In the genomic region with DNA sequence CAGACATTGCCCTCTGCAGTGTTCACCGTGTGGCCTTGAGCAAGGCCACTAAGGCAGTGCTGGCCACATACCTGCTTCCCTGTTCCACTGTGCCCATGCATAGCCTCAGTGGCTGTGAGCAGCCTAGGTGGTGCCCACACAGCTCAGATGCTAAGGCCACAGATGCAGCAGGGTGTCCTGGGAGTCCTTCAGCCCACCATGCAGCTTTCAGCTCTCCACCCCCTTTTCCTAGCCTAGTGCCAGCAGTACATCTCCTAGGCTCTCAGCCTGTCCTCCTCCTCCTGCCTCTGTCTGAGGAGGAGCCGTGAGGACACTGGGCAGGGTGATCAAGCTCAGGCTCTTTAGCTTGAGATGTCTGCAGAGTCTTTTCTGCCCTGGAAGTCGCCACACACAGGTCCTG, we compare ENCODE assay signal across 25 mouse cellular contexts. TPM values are rescaled to one million over a fixed set of nuclear protein-coding genes. Genes with fewer than 3 reads are reported as not detected.
DNase-seq lines count a peak whose midpoint lies in the region; ATAC-seq and TF ChIP-seq lines count a peak whose summit lies in the region.
"Had no signal": no experiment of that assay in that cellular context is flagged by ENCODE, and none has a peak within 500 bp of the region (broad histone marks: within the 10 kb centered on the region; RNA-seq: fewer than 3 reads in every experiment).

No protein-coding gene starts in this region.

- intact Hi-C loops in heart, postnatal 10 days (cut with DNase I) = no loop called here

- H3K4me3 ChIP-seq in heart, embryonic 11.5 days (ENCODE audit: low read depth, low read length) = no peak overlapping the region
- peak overlapping the region; percentile 15 for H3K4me3 ChIP-seq in megakaryocyte, embryonic 14.5 days (replicated peaks)
- no peak overlapping the region for H3K4me3 ChIP-seq in cortical plate, adult 2 months (ENCODE audit: insufficient read depth, low read length)
- no peak overlapping the region for H3K4me3 ChIP-seq in olfactory bulb, adult 2 months (ENCODE audit: insufficient read depth, low read depth, low read length)
- H3K4me3 ChIP-seq in forebrain, embryonic 10.5 days = no peak overlapping the region
- H3K4me3 ChIP-seq: embryonic facial prominence, embryonic 15.5 days; hindbrain, embryonic 12.5 days; liver, embryonic 12.5 days; midbrain, embryonic 15.5 days; stomach, embryonic 15.5 days had no signal

- peaks cover 8% of the 10 kb centered on the region; the same call in 1 of the 2 replicates for H3K36me3 ChIP-seq in heart, embryonic 11.5 days (ENCODE audit: control insufficient read depth, insufficient read depth, low read length)
- H3K36me3 ChIP-seq in megakaryocyte, embryonic 14.5 days (replicated peaks; ENCODE audit: low read length) = peaks cover 96% of the 10 kb centered on the region
- peaks cover 95% of the 10 kb centered on the region for H3K36me3 ChIP-seq in forebrain, embryonic 10.5 days (replicated peaks)

- no peak for TF ChIP-seq CTCF in cortical plate, adult 2 months (IDR thresholded peaks at IDR 0.05; ENCODE audit: extremely low read depth, insufficient read depth, low read length)
- no peak for TF ChIP-seq CTCF in olfactory bulb, adult 2 months (IDR thresholded peaks at IDR 0.05; ENCODE audit: insufficient read depth, low read depth, low read length)

- peaks cover 29% of the 10 kb centered on the region for H3K4me1 ChIP-seq in heart, embryonic 11.5 days (ENCODE audit: control insufficient read depth, insufficient read depth, low read length)
- peaks cover 93% of the 10 kb centered on the region for H3K4me1 ChIP-seq in megakaryocyte, embryonic 14.5 days
- H3K4me1 ChIP-seq in cortical plate, adult 2 months (ENCODE audit: control insufficient read depth, insufficient read depth, low read length) = peaks cover 34% of the 10 kb centered on the region
- peaks cover 94% of the 10 kb centered on the region for H3K4me1 ChIP-seq in olfactory bulb, adult 2 months (ENCODE audit: control insufficient read depth, insufficient read depth, low read length)
- peaks cover 11% of the 10 kb centered on the region; the same call in 1 of the 2 replicates for H3K4me1 ChIP-seq in forebrain, embryonic 10.5 days

- H3K9ac ChIP-seq in heart, embryonic 11.5 days (ENCODE audit: low read depth, low read length) = 0 out of 2 replicates have a peak overlapping the region, but pooled peaks have one; percentile 17
- H3K9ac ChIP-seq: embryonic facial prominence, embryonic 15.5 days; hindbrain, embryonic 12.5 days; liver, embryonic 12.5 days; liver, postnatal 0 days; midbrain, embryonic 15.5 days; stomach, embryonic 15.5 days had no signal

- no peak overlapping the region for H3K27ac ChIP-seq in heart, embryonic 11.5 days (ENCODE audit: low read depth, low read length)
- H3K27ac ChIP-seq in cortical plate, adult 2 months (ENCODE audit: insufficient read depth, low read length) = peak overlapping the region; percentile 86
- H3K27ac ChIP-seq in olfactory bulb, adult 2 months (ENCODE audit: insufficient read depth, low read depth, low read length) = peak overlapping the region; percentile 94
- no peak overlapping the region for H3K27ac ChIP-seq in forebrain, embryonic 10.5 days
- H3K27ac ChIP-seq: embryonic facial prominence, embryonic 15.5 days; hindbrain, embryonic 12.5 days; liver, embryonic 12.5 days; midbrain, embryonic 15.5 days; stomach, embryonic 15.5 days had no signal

- 82% methylated on average over 3 of the region's 3 CpGs for WGBS in heart, embryonic 11.5 days (ENCODE audit: insufficient replicate concordance)
- 60% methylated on average over 3 of the region's 3 CpGs for WGBS in olfactory bulb, adult 2 months
- WGBS in forebrain, embryonic 10.5 days = 85% methylated on average over 3 of the region's 3 CpGs

- no peak overlapping the region for H3K4me2 ChIP-seq in heart, embryonic 11.5 days
- H3K4me2 ChIP-seq: embryonic facial prominence, embryonic 15.5 days; hindbrain, embryonic 12.5 days; liver, embryonic 12.5 days; midbrain, embryonic 15.5 days; stomach, embryonic 15.5 days had no signal

- no peak for ATAC-seq in heart, embryonic 11.5 days (replicated peaks; ENCODE audit: insufficient number of reproducible peaks, low FRiP score, low TSS enrichment)
- ATAC-seq in megakaryocyte, adult 5-6 weeks (ENCODE audit: poor library complexity, severe bottlenecking) = no peak
- ATAC-seq: CD4-positive, CD25-positive, alpha-beta regulatory T cell, adult 4 months; forebrain, embryonic 14.5 days; inflammation-experienced regulatory T-cells, adult 6 months; liver, embryonic 12.5 days; liver, postnatal 0 days; midbrain, embryonic 15.5 days had no signal

- DNase-seq in heart, postnatal 10 days = no peak
- no peak for DNase-seq in forebrain, embryonic 10.5 days (ENCODE audit: extremely low spot score, low spot score)
- DNase-seq: adrenal gland, postnatal 14 days; cerebellum, adult 11-12 months; cerebellum, adult 9-11 months; kidney, adult 11 months; kidney, postnatal 14 days; left cerebral cortex, postnatal 4 days; liver, postnatal 0 days; lung, postnatal 36 days; right cerebral cortex, postnatal 4 days; thymus, postnatal 25 days had no signal

- no peaks in the 10 kb centered on the region for H3K9me3 ChIP-seq in heart, embryonic 11.5 days (replicated peaks; ENCODE audit: control insufficient read depth, low read length)
- no peaks in the 10 kb centered on the region for H3K9me3 ChIP-seq in megakaryocyte, embryonic 14.5 days
- no peaks in the 10 kb centered on the region for H3K9me3 ChIP-seq in forebrain, embryonic 10.5 days
- H3K9me3 ChIP-seq: embryonic facial prominence, embryonic 15.5 days; hindbrain, embryonic 12.5 days; liver, embryonic 12.5 days; midbrain, embryonic 15.5 days; stomach, embryonic 15.5 days had no signal

- no peaks in the 10 kb centered on the region for H3K27me3 ChIP-seq in heart, embryonic 11.5 days (ENCODE audit: control insufficient read depth, insufficient read depth, low read length)
- H3K27me3 ChIP-seq in megakaryocyte, embryonic 14.5 days (replicated peaks) = no peaks in the 10 kb centered on the region
- no peaks in the 10 kb centered on the region for H3K27me3 ChIP-seq in forebrain, embryonic 10.5 days (ENCODE audit: poor library complexity, severe bottlenecking)
- H3K27me3 ChIP-seq: embryonic facial prominence, embryonic 15.5 days; hindbrain, embryonic 12.5 days; liver, embryonic 12.5 days; midbrain, embryonic 15.5 days; stomach, embryonic 15.5 days had no signal

- TF ChIP-seq POLR2A in cortical plate, adult 2 months (IDR thresholded peaks at IDR 0.05; ENCODE audit: extremely low read depth, insufficient read depth, low read length) = no peak
- TF ChIP-seq POLR2A in olfactory bulb, adult 2 months (IDR thresholded peaks at IDR 0.05; ENCODE audit: insufficient read depth, low read depth, low read length) = no peak

RNA-seq across cellular contexts. Expression of gene Kdm4b, which starts 44.2 kb away (rescaled TPM):
- 19.6 and 22.8 TPM in 2 replicates for polyA plus RNA-seq in heart, embryonic 11.5 days (2014; fragmentation: Nextera tagmentation; extraction: Ambion mirVana)
- total RNA-seq in heart, postnatal 10 days (2021) = 10 to 100 TPM; 42.4 to 44.9 TPM
- polyA plus RNA-seq in megakaryocyte, embryonic 14.5 days (2012; ENCODE audit: insufficient read depth, low replicate concordance) = 31.1 and 55.9 TPM in 2 replicates
- total RNA-seq in megakaryocyte, adult 5-6 weeks (2015) = 8.0 and 10.8 TPM in 2 replicates
- 6.7 and 7.1 TPM in 2 replicates for total RNA-seq in megakaryocyte, adult 5-6 weeks (2017)
- polyA plus RNA-seq in cortical plate, adult 2 months (2012; rRNA removed) = 43.5 and 45.0 TPM in 2 replicates
- not detected in 2 replicates for polyA plus RNA-seq in olfactory bulb, adult 2 months (2012; ENCODE audit: insufficient read depth, insufficient read length, low replicate concordance, missing spikeins)
- 35.9 and 39.6 TPM in 2 replicates for polyA plus RNA-seq in forebrain, embryonic 10.5 days (2016; fragmentation: Nextera tagmentation; extraction: Ambion mirVana)

Comparison
In these comparisons a context has a peak if more than half of its experiments do, and no peak if none do; other contexts are left out.
1. H3K27ac ChIP-seq: peak in cortical plate, adult 2 months (single experiment) and olfactory bulb, adult 2 months (single experiment); none in heart, embryonic 11.5 days (single experiment) and forebrain, embryonic 10.5 days (single experiment).
2. RNA of gene Kdm4b, which starts 44.2 kb away (polyA plus RNA-seq): 43.5 to 45.0 TPM in cortical plate, adult 2 months, 35.9 to 39.6 TPM in forebrain, embryonic 10.5 days, 31.1 to 55.9 TPM in megakaryocyte, embryonic 14.5 days and 19.6 to 22.8 TPM in heart, embryonic 11.5 days; not detected in olfactory bulb, adult 2 months; every median in the first group is over 10 times any median in the second.